ENCODE assay signal across 22 mouse cellular contexts in genomic region chr4:6532441-6532840, GRCm38 (mm10).
DNase-seq lines count a peak whose midpoint lies in the region; ATAC-seq lines count a peak whose summit lies in the region.
"Had no signal": no experiment of that assay in that cellular context is flagged by ENCODE, and none has a peak within 500 bp of the region (broad histone marks: within the 10 kb centered on the region; RNA-seq: fewer than 3 reads in every experiment).

No protein-coding gene starts in this region.

- H3K27ac ChIP-seq in heart, embryonic 10.5 days, result no peak overlapping the region
- H3K27ac ChIP-seq: embryonic facial prominence, embryonic 10.5 days; embryonic facial prominence, embryonic 12.5 days; forebrain, embryonic 13.5 days; forebrain, embryonic 15.5 days had no signal

- H3K4me3 ChIP-seq in heart, embryonic 10.5 days, result no peak overlapping the region
- H3K4me3 ChIP-seq: embryonic facial prominence, embryonic 10.5 days; embryonic facial prominence, embryonic 12.5 days; forebrain, embryonic 13.5 days; forebrain, embryonic 15.5 days had no signal

- H3K4me1 ChIP-seq in heart, embryonic 10.5 days, result no peaks in the 10 kb centered on the region
- H3K4me1 ChIP-seq: embryonic facial prominence, embryonic 10.5 days; embryonic facial prominence, embryonic 12.5 days; forebrain, embryonic 13.5 days; forebrain, embryonic 15.5 days had no signal

- H3K36me3 ChIP-seq in heart, embryonic 10.5 days, result no peaks in the 10 kb centered on the region
- H3K36me3 ChIP-seq: embryonic facial prominence, embryonic 10.5 days; embryonic facial prominence, embryonic 12.5 days; forebrain, embryonic 15.5 days; G1E had no signal

- 84% methylated on average over 1 of the region's 1 CpGs for WGBS in heart, embryonic 10.5 days

- no peaks in the 10 kb centered on the region for H3K27me3 ChIP-seq in heart, embryonic 10.5 days (ENCODE audit: insufficient read depth, poor library complexity, severe bottlenecking)
- H3K27me3 ChIP-seq: CH12.LX; embryonic facial prominence, embryonic 12.5 days; forebrain, embryonic 13.5 days; forebrain, embryonic 15.5 days; Patski had no signal

- peak; percentile 54 for DNase-seq in heart, adult 11 months
- DNase-seq in heart, embryonic 10.5 days (ENCODE audit: low spot score), result no peak
- DNase-seq in 416B (ENCODE audit: low read depth), result peak; percentile 60
- no peak for DNase-seq in lung, adult 18-20 months
- DNase-seq: adrenal gland, postnatal 10 days; adrenal gland, postnatal 36 days; cerebellum, adult 11-12 months; cerebellum, adult 2 months; cerebellum, adult 9-10 months; cerebellum, postnatal 10 days; cerebellum, postnatal 25 days; forebrain, postnatal 0 days had no signal

- no peak for ATAC-seq in megakaryocyte progenitor cell, adult 5-6 weeks (replicated peaks; ENCODE audit: poor library complexity)
- ATAC-seq: activated CD4-positive, CD25-positive, alpha-beta regulatory T cell, adult 4 months; CD4-positive, CD25-positive, alpha-beta regulatory T cell, adult 4 months; forebrain, embryonic 13.5 days; forebrain, embryonic 15.5 days; forebrain, postnatal 0 days; Patski had no signal

- no peaks in the 10 kb centered on the region for H3K9me3 ChIP-seq in heart, embryonic 10.5 days
- H3K9me3 ChIP-seq: embryonic facial prominence, embryonic 10.5 days; embryonic facial prominence, embryonic 12.5 days; forebrain, embryonic 13.5 days; forebrain, embryonic 15.5 days; G1E had no signal

Comparison
In these comparisons a context has a peak if more than half of its experiments do, and no peak if none do; other contexts are left out.
1. DNase-seq: peak in heart, adult 11 months (single experiment) and 416B (single experiment); none in heart, embryonic 10.5 days (single experiment) and lung, adult 18-20 months (0 of 2).